Mouse (Mus musculus) MEL (cell line): Measurements from ENCODE around the gene March5.

Experiments used
- CTCF ChIP-seq, 3 experiments: IDR thresholded peaks in 2 of 3; conservative IDR thresholded peaks in 1 of 3; 2 replicates each; pipeline ENCODE4 v1.5.1; 2011 to 2012; ENCODE audit warnings: low read length in 3 of 3, low read depth in 2 of 3, mild to moderate bottlenecking in 2 of 3, improper control_type of control experiment in 1 of 3, inconsistent platforms in 1 of 3, mixed read lengths in 1 of 3, moderate library complexity in 1 of 3; ENCODE audit not compliant: control insufficient read depth in 1 of 3, insufficient read depth in 1 of 3, poor library complexity in 1 of 3, severe bottlenecking in 1 of 3
- EP300 ChIP-seq, 2 experiments: IDR thresholded peaks; 2 replicates each; pipeline ENCODE4 v1.6.1; 2011; ENCODE audit warnings: improper control_type of control experiment in 2 of 2, low read length in 2 of 2, low read depth in 1 of 2, mild to moderate bottlenecking in 1 of 2
- TBP ChIP-seq: IDR thresholded peaks from 2 replicates; pipeline ENCODE4 v1.8.0; 2011; ENCODE audit warnings: low read depth, low read length, improper control_type of control experiment

GRCm38 (mm10) chr19:37248199-37248598 lies 40.9 kb downstream of the March5 start:
- TF ChIP-seq TBP (no peak), EP300 (IDR thresholded peaks at IDR 0.05; ENCODE audit: low read depth in 1 of 2, low read length in 2 of 2) (no peak), CTCF (IDR thresholded peaks at IDR 0.05 in 2 of 3, conservative IDR thresholded peaks at IDR 0.05 in 1 of 3; ENCODE audit: control insufficient read depth in 1 of 3, insufficient read depth in 1 of 3, low read depth in 2 of 3, low read length in 3 of 3, poor library complexity in 1 of 3, severe bottlenecking in 1 of 3) (no peak)
